Mouse (Mus musculus) CH12F3 (cell line): ENCODE results near the gene Usp53.

Source experiments
- in situ Hi-C: fragments of 300-500 bp; cut with MboI; formaldehyde crosslinking; loops from 2 replicates; pipeline ENCODE4 v1.14.3; 2020; ENCODE audit warnings: low sequenced_read_pairs

The Usp53 gene

DNA sequence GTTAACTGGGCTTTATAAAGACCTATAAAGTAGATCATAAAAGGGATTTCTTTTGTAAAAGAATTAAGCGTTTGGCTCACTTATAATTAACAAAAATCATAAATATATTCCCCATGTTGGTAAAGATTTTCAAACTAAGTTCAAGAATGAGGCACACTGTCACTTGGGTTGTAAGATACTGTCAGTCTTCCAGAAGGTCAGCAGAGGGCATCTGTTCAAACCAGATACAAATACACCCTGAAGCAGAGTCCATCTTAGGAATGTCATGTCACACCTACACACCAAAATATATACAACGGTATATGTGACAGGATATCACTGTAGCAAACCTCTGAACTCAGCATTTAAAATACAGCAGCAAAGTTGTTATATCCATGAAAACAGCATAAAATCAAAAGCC is 34.2 kb downstream of the Usp53 start:
- in situ Hi-C loops: no loop called here

GRCm38 (mm10) chr3:122943387-122943890 is 40.9 kb downstream of the Usp53 start:
- in situ Hi-C loops: no loop called here

- in situ Hi-C loops: loop anchor here (10.0 kb wide), 1 partner anchor 166 kb away; no protein-coding TSS in a partner anchor
Measured at GRCm38 (mm10) chr3:122939215-122939614, 45.1 kb downstream of the Usp53 start.

- in situ Hi-C loops: loop anchor here (10.0 kb wide), 1 partner anchor 168 kb away; no protein-coding TSS in a partner anchor
Measured at GRCm38 (mm10) chr3:122937176-122937575, 47.1 kb downstream of the Usp53 start.

GRCm38 (mm10) chr3:122932466-122932865 is 51.8 kb downstream of the Usp53 start:
- in situ Hi-C loops: loop anchor here (10.0 kb wide), 1 partner anchor 172 kb away; no protein-coding TSS in a partner anchor

DNA sequence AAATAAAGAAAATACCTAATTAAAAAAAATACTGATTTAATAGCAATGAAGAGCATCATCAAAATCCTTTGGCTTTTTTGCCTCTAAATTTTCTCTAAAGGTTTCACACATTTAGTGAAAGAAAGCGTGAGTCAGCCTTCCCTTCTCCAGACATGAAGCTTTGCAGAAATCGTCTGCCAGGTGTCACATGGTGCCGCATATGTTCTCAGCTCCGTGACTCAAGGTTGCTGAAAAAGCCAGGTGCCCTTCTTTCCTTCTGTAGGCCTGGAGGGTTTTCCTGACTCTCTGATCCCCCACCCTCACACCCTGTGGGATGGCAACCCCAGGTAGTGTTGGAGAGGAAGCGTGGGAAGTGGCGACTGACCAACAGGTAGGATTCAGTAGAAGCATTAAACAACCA is 54.6 kb downstream of the Usp53 start:
- in situ Hi-C loops: loop anchor here (10.0 kb wide), 1 partner anchor 175 kb away; no protein-coding TSS in a partner anchor

DNA sequence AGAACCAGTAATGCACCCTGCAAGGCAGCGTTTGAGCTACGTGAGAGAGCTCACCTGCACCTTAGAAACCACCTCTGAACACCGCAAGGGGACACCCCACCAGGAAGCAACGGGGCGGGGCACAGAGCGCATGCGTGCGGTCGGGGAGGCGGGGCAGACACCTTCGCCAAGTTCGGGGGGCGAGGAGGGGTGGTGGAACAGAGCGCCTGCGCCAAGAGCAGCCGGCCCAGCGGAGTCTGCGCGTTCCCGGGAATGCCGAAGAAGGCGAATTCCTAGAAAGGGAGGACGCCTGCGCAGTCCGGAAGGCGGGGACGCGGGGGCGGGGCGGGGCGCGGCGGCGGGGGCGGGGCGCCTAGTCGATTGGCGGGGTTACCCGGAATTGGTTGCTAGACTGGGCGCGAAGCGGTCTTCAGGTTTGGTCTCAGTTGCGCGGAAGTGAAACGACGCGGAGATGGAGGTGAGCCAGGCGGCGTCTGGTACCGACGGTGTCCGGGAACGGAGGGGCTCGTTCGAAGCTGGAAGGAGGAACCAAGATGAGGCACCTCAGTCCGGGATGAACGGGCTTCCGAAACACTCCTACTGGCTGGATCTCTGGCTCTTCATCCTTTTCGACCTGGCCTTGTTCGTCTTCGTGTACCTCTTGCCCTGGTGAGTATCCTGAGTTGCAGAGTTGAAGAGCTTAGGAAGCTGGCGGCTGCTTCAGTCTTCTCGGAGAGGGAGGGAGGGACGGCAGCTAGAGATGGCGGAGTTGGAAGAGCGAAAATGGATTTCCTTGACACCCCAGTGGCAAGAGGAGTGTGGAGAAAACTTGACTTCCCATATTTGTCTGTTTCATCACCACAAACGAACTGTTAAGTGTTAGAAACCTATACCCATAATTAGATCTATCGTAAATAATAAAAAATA is 60.0 kb downstream of the Usp53 start, which contains the start of gene 1810037I17Rik:
Gene 1810037I17Rik (plus strand): TSS at position 195 of the 906 bp plus-strand sequence.
- in situ Hi-C loops: no loop called here

GRCm38 (mm10) chr3:122923147-122923546 is 61.2 kb downstream of the Usp53 start:
- in situ Hi-C loops: no loop called here

DNA sequence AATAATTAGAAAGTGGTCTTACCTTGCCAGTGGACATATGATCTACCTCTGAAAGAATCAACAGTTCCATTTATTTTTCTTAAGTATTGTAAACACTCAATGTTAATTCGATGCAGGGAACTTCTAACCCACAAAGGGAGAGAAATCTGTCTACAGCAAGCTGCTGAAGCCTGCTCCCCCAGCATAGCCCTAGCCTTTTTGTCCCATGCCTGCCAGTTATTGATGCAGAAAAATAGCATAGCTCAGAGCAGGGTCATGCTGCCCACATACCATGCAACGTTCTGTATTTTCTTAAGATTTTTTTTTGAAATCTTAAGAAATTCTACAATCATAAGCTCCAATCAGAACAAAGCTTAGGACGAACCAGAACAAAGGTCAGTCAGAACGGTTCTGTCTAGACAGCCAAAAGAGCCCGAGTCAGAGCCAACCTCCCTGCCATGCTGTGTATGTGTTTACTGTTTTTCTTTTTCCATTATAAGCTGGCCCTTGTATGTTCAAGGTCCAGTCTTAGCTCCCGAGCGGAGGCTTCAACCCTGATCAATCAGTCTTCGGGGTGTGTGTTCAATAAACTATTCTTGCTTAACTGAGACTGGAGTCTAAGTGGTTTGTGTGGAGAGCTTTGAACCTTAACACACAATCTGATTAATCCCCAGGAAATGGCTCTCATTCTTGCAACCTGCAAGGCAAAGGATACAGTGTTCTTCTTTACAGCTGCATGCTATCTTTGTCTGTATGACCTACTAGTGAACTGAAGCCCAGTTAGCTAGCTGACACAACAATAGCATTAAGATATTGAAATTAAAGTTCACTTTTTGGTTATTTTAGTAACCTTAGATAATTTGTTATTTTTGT is 62.4 kb downstream of the Usp53 start:
- in situ Hi-C loops: no loop called here

DNA sequence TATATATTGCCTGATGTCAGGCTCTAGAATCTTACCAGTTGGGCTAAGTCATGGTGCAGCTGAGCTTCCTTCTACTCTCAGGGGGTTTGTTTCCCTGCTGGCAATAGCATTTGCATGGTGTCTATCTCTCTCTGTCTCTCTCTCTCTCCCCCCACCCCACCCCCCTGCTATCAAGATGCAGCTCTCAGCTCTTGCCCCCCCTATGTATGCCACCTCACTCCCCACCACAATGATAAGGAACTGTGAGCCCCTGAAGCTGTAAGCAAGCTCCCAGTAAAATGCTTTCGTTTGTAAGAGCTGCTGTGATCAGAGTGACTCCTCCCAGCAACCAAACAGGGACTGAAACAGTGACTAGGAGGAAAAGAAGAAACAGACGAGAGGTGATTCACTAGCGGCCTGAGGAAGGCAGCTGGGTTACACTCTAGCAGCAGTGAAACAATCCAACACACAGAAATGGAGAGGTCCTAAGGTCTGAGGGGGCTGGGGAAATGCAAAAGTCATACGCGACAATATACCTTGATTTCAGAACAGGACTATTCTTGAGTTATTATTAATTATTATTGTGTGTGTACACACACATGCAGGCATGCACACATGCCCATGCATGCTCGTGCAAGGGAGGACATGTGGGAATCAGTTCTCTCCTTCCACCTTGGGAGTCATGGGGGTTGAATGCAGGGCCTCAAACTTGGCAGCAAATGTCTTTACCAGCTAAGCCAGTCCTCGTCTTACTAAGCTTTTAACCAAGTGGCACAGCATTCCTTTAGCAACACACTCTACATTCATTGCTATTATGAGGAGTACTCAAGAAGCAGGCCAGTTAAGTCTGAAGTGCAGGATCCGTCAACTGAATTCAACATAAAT is 63.5 kb downstream of the Usp53 start:
- in situ Hi-C loops: no loop called here

DNA sequence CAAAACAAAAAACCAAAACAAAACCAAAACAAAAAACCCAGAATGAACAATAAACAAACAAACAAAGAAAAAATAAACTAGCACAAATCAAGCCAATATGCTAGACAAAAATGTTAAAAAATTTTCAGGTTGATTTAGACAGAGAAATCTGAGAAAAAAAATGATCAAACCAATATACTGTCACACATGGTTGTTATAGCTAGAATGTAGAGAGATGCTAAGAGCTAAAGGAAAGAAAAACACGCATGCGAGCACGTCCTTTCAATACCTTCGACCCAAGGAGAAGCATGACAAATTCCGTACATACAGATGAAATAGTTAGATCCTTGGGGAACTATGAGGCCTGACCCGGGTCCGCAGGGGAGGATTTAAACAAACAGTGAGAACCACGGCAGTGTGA is 65.0 kb downstream of the Usp53 start, which contains the start of gene Gm10959:
Gene Gm10959 (minus strand): TSS at position 101 of the 400 bp plus-strand sequence.
- in situ Hi-C loops: no loop called here

- in situ Hi-C loops: no loop called here
Measured at GRCm38 (mm10) chr3:122918672-122919071, 65.6 kb downstream of the Usp53 start.

DNA sequence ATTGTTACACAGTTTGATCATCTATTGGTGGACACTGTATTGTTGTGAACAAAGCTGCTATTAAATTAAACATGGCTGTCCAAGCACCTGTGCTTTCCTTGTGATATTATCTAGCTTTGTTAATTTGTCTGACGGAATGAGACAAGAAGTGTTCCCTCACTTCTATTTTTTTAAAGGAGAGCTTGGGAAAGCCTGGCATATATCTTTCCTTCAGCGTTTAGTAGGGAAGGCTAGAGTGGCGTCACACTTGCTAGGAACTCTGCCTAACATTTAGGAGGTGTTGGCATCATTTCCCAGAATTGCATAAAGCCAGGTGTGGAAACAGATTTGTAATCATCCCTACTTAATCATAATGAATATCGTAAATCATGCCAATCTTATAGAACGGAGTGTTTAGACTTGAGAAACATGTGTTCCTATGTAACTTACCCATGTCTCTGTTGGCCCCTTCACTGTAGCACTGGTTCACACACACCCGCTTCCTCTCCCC is 68.1 kb downstream of the Usp53 start:
- in situ Hi-C loops: no loop called here

GRCm38 (mm10) chr3:122915493-122915892 is 68.8 kb downstream of the Usp53 start:
- in situ Hi-C loops: no loop called here

DNA sequence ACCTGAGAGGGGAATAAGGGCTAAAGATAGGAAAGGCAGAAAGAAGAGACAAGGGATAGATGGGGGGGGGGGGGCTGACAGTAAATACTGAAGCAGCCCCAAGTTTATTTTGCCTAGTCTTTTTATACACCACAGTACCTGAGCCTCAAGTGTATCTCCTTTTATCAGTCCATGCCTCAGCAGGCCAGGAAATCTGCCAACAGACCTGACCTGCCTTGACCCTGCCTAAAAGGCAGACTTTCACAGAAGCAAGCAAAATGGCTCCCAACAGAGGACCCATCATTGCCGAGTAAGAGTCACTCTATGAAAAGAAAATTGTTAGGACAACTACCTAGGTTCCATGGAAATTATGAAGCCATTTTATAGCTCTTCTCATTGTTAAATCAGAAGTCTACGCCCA is 76.5 kb downstream of the Usp53 start:
- in situ Hi-C loops: no loop called here

DNA sequence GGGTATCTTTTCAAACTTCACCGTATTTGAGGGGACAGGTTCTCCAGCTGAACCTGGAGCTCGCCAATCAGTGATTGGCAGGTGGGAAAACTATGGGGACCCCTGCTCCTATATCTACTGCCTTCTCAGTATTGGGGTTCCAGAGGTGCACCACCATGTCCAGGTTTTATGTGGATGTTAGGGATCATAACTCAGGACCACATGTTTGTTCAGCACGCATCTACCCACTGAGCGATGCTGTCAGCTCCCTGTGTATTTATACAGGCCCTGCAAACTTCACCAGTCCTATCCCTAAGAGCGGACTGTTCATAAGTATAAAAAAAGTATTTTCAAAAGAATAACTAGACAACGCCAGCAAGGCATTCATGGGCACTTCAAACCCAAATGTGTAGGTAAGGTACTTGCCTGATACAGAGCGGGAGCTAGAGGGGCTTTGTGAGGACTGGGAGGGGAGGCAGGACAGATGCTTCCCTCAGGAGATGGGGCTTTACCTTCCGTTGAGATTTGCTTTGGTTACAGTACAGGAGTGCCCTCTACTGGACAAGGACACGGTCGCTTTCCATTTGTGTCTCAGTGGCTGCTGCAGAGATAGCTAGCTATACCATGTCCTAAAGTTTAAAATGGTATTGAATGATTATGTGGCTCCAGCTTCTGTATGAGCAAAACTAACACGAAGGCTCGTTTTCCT is 80.4 kb downstream of the Usp53 start:
- in situ Hi-C loops: no loop called here

- in situ Hi-C loops: no loop called here
Measured at GRCm38 (mm10) chr3:122898254-122898653, 86.1 kb downstream of the Usp53 start.

DNA sequence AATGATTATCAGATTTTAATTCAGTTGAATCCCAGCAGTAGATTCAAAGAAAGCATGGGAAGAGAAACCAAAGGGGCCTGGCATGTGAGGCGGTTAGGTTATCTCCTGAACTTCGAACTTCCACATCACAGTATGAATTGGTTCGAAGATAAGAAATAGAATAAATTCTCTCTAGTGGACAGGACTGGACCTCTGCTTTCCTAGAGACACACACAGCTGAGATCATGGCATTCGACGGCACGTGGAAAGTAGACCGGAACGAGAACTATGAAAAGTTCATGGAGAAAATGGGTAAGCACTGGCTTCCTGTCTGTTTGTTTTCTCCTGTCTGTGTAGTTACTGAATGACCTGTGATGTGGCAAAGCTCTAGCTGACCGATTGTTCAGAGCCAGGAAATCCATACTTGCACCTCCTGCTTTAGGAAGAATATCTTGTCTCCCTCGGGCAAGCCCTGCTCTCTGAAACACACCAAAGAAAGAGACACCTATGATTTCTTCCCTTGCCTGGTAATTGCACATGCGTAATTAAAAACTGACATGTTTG is 89.0 kb downstream of the Usp53 start:
- in situ Hi-C loops: no loop called here

GRCm38 (mm10) chr3:122894772-122895171 is 89.5 kb downstream of the Usp53 start, which contains the start of gene Fabp2:
TSS of gene Fabp2 (plus strand) at chr3:122895072.
- in situ Hi-C loops: no loop called here
